Mouse (Mus musculus): ENCODE data around the gene Rnh1. TPM values are rescaled to one million over a fixed set of nuclear protein-coding genes. Genes with fewer than 3 reads are reported as not detected.

Rnh1 gene
- 42.3 and 44.0 TPM in 2 replicates for polyA plus RNA-seq (2015; fragmentation: Nextera tagmentation; extraction: Ambion mirVana)

DNA sequence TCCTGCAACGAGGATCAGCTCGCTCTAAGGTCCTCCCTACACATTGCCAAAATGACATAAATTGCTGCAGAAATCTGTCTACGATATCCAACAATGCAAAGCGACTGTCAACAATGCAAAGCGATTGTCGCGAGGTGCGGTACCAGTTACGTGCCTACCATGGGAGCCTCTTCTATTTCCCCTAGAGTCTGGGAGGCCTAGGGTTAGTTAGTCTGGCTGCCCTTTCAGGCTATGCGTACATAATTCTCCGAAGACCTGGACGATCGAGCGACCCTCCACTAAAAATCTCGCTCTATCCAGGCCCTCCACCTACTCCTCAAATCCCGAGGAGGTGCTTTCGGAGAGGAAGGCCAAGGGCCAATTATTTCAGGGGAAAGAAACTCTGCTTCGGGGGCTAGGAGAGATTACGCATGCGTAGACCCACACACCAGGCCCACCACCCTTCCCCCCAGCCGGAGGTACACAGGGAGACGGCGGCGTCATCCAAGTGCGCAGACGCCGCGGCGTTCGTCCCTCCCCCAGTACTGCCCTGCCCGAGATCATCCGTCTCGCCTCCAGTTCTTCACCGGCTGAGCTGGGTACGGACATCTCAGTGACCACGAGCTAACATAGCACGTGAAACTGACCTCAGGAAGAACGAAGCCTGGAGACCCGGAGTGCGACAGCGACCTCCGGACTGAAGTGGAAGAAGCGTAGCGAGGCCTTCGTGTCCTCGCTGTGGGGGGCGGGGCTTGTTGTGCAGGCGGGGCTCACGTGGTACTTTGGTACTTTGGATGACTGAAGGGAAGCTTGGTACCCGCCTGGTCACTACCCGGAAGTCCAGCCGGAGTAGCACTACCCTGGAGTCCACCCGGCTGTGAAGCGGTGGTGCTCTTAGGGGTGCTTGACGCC lies at the start of gene Rnh1:
Gene Rnh1 (minus strand): TSS at position 742 of the 891 bp plus-strand sequence.
- 3% methylated on average over 55 of the region's 55 CpGs for WGBS
- Histone ChIP-seq H3K4me2 (replicated peaks) (peak within 1 kb of the TSS; percentile 79), H3K4me3 (peak within 1 kb of the TSS; percentile 63), H3K9me3 (no peaks in the 10 kb centered on the region), H3K27ac (replicated peaks) (peak within 1 kb of the TSS; percentile 95), H3K4me1 (peaks cover 25% of the 10 kb centered on the region), H3K27me3 (no peaks in the 10 kb centered on the region), H3K9ac (replicated peaks) (peak within 1 kb of the TSS; percentile 72), H3K36me3 (no peaks in the 10 kb centered on the region)
- peak; percentile 98 for ATAC-seq (replicated peaks)

DNA sequence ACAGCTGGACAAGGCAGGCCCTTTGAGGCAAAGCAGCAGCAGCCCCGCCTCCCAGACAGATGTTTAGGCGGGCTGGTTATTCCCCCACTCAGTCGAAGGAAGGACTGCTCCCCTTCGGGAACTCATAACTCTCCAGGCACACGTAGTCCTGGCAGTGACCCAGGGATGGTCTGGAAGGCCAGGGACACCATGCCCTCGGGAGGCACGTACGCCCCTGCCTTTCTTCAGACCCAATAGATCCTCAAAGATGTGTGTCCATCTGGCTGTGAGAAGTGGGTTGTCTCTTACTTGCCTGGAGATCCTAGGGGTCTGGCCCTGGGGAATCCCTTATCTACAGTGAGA lies 49.4 kb upstream of the Rnh1 start:
- H3K4me2 ChIP-seq (replicated peaks), result peak overlapping the region; percentile 51

DNA sequence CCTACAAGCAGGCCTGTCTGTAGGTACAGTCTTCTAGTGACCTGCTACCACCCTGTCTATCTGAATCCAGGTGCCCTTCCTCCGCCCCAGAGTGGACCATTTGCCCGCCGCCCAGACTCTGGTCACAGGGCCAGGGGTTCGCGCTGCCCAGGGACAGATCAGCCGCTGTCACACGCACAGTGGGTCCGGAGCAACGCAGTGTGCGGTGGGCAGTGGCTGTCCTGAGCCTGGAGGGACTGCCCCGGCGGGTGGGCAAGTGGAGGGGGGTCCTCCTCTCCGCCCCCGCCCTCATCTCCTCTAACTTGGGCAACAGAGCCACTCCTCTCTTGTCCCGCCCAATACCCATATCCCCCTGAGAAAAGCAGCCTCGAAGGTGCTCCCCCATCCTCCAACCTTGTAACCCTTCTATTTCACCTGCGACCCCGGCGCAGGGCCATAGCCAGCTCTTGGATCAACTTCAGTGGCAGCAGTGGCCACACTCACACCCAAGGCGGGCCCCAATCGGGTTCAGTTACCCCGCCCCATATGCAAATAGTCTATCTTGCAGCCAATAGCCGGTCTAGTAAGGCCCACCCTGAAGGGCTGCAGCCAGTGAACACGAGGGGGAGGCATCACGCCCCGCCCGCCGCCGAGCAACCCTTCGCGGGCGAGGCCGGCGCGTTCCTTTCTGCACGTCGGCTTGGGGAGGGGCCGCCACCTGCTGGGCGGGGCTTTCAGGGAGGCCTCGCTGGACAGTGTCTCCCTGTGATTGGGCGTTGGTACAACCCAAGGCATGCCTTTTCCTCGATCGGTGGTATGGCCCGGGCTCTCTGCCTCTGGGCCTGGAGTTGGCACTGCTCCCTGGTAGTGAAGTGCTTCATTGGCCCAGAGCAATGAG lies 48.8 kb upstream of the Rnh1 start:
- peak; percentile 97 for ATAC-seq (replicated peaks)

More for the DNA sequence above, 49.4 kb upstream of the Rnh1 start:
- H3K36me3 ChIP-seq, result no peaks in the 10 kb centered on the region; the same call in 1 of the 2 replicates
- no peak; the same call in 1 of the 2 replicates for ATAC-seq (replicated peaks)
- H3K27me3 ChIP-seq, result no peaks in the 10 kb centered on the region
- H3K9ac ChIP-seq (replicated peaks), result peak overlapping the region; percentile 37
- 7% methylated on average over 8 of the region's 8 CpGs for WGBS
- H3K9me3 ChIP-seq, result no peaks in the 10 kb centered on the region
- H3K27ac ChIP-seq (replicated peaks), result peak overlapping the region; percentile 36; the same call in 1 of the 2 replicates
- H3K4me1 ChIP-seq, result peaks cover 18% of the 10 kb centered on the region
- H3K4me3 ChIP-seq, result peak overlapping the region; percentile 41

DNA sequence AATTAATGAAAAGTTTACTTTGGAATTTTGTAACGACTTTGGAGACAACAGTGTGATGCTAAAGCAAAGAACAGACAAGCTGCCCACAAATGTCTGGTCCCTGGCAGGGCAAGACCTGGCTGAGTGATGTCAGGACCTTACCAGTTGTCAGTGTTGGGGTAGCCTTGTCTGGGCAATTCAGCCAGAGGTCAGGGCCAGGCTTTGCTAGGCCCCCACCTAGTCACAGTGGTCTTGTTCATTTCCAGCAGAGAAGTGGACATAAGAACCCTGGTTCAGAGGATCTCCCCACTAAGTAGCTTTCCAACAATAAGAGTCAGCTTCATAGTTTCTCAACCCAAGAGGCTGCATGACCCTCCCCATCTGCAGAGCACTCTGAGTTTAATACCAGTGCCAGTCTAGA lies 47.7 kb upstream of the Rnh1 start:
- Histone ChIP-seq H3K9me3 (no peaks in the 10 kb centered on the region), H3K4me2 (replicated peaks) (no peak overlapping the region), H3K4me1 (peaks cover 30% of the 10 kb centered on the region), H3K27me3 (no peaks in the 10 kb centered on the region), H3K4me3 (no peak overlapping the region), H3K36me3 (no peaks in the 10 kb centered on the region; the same call in 1 of the 2 replicates), H3K27ac (replicated peaks) (no peak overlapping the region), H3K9ac (replicated peaks) (no peak overlapping the region)
- 77% methylated on average over 1 of the region's 1 CpGs for WGBS
- ATAC-seq (replicated peaks), result no peak

More for the DNA sequence above, 48.8 kb upstream of the Rnh1 start:
- Histone ChIP-seq H3K36me3 (no peaks in the 10 kb centered on the region; the same call in 1 of the 2 replicates), H3K4me1 (peaks cover 24% of the 10 kb centered on the region), H3K27me3 (no peaks in the 10 kb centered on the region), H3K9ac (replicated peaks) (peak overlapping the region; percentile 41), H3K27ac (replicated peaks) (peak overlapping the region; percentile 44), H3K4me2 (replicated peaks) (peak overlapping the region; percentile 51), H3K9me3 (no peaks in the 10 kb centered on the region), H3K4me3 (peak overlapping the region; percentile 41)
- WGBS, result 2% methylated on average over 44 of the region's 44 CpGs

DNA sequence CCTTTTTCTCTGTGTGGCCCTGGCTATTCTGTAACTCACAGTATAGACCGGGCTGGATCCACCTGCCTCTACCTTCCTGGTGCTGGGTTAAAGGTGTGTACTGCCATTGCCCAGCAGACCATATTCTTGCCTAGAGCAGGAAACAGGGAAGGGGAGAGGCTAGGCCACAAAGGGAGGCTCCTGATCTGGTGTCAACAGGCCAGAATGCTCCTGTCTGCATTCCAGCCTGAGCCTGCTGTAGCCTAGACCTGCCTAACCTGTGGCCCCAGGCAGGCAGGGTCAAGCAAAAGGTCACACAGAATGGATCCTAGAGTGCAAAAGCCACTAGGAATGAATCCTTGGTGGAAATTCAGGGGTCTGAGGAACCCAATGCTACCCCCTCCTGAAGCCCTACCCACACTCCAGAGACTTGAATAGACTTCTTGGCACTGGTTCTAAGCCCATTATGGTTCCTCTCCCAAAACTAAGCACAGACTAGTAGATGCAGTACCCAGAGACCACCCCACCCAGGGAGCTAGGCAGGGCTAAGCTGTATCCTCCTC lies 47.0 kb upstream of the Rnh1 start:
- no peak for ATAC-seq (replicated peaks)
- Histone ChIP-seq H3K4me1 (peaks cover 37% of the 10 kb centered on the region), H3K27me3 (no peaks in the 10 kb centered on the region), H3K4me2 (replicated peaks) (no peak overlapping the region), H3K27ac (replicated peaks) (no peak overlapping the region), H3K9me3 (no peaks in the 10 kb centered on the region), H3K4me3 (no peak overlapping the region), H3K9ac (replicated peaks) (no peak overlapping the region), H3K36me3 (no peaks in the 10 kb centered on the region; the same call in 1 of the 2 replicates)
- WGBS, result 100% methylated on average over 1 of the region's 1 CpGs

DNA sequence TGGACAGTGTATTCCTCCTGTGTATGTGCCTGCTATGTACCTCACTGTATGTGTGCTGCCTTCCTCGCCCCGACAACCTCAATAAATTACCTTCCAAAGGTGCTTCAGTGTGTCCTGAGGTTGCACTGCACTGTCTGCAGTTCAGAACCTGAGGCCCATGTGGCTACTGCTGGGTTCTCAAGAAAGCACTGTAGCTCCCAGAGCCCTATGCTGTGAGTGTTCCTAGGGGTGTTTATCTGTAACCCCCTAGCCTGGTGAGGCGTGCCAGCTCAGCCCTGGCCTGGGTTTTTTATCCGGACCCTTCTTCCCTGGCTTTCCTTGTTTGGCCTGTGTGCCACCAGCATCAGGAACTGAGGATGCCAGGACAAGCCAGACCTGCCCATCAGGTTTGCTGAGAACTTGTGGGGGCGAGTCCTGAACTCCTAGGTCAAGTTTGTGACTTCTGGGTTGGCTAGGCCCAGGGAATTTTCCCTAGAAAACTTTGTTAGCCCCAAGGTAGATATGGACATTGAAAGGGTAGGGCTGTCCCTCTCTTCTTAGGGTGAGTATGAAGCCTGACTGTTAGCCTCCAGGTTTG lies 46.0 kb upstream of the Rnh1 start:
- Histone ChIP-seq H3K27ac (replicated peaks) (no peak overlapping the region), H3K27me3 (no peaks in the 10 kb centered on the region), H3K4me3 (no peak overlapping the region), H3K9ac (replicated peaks) (no peak overlapping the region), H3K4me1 (peaks cover 37% of the 10 kb centered on the region), H3K9me3 (no peaks in the 10 kb centered on the region), H3K36me3 (no peaks in the 10 kb centered on the region; the same call in 1 of the 2 replicates), H3K4me2 (replicated peaks) (no peak overlapping the region)
- WGBS, result 90% methylated on average over 5 of the region's 5 CpGs
- ATAC-seq (replicated peaks), result no peak

DNA sequence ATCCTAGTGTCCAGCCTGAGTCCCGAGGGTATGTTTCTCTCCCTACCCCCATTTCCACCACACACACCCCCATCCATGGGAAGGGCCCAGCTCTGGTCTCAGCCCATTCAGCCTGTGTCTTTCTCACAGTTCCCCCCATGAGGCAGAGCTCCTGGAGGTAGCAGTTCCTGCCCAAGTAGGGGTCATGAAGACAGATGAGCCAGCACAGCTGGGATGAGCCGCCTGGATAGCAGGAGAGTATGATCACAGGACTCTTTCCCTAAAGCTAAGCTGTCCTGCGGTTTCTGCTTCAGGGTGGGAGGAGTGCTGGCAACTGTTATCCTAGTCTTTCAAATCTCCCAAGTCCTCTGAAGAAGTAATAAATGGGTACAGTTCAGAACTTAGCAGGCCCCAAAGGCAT lies 45.5 kb upstream of the Rnh1 start:
- Histone ChIP-seq H3K4me3 (no peak overlapping the region), H3K36me3 (no peaks in the 10 kb centered on the region; the same call in 1 of the 2 replicates), H3K27ac (replicated peaks) (no peak overlapping the region), H3K9ac (replicated peaks) (no peak overlapping the region), H3K9me3 (no peaks in the 10 kb centered on the region), H3K4me2 (replicated peaks) (no peak overlapping the region), H3K27me3 (no peaks in the 10 kb centered on the region), H3K4me1 (peaks cover 37% of the 10 kb centered on the region)
- WGBS, result 81% methylated on average over 3 of the region's 3 CpGs
- no peak for ATAC-seq (replicated peaks)

DNA sequence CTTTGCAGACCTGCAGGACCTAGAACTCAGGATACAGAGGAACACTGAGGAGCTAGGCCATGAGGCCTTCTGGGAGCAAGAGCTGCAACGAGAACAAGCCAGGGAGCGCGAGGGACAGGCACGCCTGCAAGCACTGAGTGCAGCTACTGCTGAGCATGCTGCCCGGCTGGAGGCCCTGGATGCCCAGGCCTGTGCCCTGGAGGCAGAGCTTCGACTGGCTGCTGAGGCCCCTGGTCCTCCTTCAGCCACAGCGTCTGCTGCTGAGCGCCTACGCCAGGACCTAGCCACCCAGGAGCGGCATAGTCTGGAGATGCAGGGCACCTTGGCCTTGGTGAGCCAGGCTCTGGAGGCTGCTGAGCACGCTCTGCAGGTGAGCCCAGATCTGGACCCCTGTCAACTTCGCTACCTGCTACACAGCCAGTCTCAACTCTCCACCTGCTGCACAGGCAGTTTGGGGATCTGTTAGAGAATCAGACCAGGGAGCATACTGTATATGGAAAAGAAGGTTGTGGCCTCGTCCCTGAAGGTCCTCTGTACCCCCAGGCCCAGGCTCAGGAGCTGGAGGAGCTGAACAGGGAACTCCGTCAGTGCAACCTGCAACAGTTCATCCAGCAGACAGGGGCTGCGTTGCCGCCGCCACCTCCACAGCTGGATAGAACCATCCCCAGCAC lies 44.8 kb upstream of the Rnh1 start:
- Histone ChIP-seq H3K4me3 (no peak overlapping the region), H3K4me2 (replicated peaks) (no peak overlapping the region), H3K27ac (replicated peaks) (no peak overlapping the region), H3K9me3 (no peaks in the 10 kb centered on the region), H3K27me3 (no peaks in the 10 kb centered on the region), H3K36me3 (no peaks in the 10 kb centered on the region; the same call in 1 of the 2 replicates), H3K9ac (replicated peaks) (no peak overlapping the region), H3K4me1 (peaks cover 35% of the 10 kb centered on the region)
- 93% methylated on average over 17 of the region's 17 CpGs for WGBS
- no peak for ATAC-seq (replicated peaks)

DNA sequence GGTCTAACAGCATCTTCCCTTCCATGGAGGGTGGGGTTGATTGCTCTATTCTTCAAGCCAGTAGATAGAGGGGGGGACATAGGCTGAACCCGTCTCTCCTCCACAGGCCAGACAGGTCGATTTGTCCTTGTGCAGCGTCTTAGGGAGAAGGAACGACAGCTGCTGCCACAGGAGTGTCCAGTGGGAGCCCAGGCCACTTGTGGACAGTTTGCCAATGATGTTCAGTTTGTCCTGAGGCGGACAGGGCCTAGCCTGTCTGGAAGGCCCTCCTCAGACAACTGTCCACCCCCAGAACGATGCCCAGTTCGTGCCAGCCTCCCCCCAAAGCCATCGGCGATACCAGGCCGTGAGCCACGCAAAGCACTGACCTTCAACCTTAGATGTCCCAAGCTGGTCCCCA lies 44.2 kb upstream of the Rnh1 start:
- Histone ChIP-seq H3K4me2 (replicated peaks) (peak overlapping the region; percentile 97; the same call in 1 of the 2 replicates), H3K4me1 (peaks cover 30% of the 10 kb centered on the region), H3K9me3 (no peaks in the 10 kb centered on the region), H3K27me3 (no peaks in the 10 kb centered on the region), H3K9ac (replicated peaks) (0 out of 2 replicates have a peak overlapping the region, but pooled peaks have one; percentile 68), H3K36me3 (no peaks in the 10 kb centered on the region; the same call in 1 of the 2 replicates), H3K27ac (replicated peaks) (no peak overlapping the region), H3K4me3 (peak overlapping the region; percentile 87; the same call in 1 of the 2 replicates)
- no peak for ATAC-seq (replicated peaks)
- 88% methylated on average over 11 of the region's 11 CpGs for WGBS

DNA sequence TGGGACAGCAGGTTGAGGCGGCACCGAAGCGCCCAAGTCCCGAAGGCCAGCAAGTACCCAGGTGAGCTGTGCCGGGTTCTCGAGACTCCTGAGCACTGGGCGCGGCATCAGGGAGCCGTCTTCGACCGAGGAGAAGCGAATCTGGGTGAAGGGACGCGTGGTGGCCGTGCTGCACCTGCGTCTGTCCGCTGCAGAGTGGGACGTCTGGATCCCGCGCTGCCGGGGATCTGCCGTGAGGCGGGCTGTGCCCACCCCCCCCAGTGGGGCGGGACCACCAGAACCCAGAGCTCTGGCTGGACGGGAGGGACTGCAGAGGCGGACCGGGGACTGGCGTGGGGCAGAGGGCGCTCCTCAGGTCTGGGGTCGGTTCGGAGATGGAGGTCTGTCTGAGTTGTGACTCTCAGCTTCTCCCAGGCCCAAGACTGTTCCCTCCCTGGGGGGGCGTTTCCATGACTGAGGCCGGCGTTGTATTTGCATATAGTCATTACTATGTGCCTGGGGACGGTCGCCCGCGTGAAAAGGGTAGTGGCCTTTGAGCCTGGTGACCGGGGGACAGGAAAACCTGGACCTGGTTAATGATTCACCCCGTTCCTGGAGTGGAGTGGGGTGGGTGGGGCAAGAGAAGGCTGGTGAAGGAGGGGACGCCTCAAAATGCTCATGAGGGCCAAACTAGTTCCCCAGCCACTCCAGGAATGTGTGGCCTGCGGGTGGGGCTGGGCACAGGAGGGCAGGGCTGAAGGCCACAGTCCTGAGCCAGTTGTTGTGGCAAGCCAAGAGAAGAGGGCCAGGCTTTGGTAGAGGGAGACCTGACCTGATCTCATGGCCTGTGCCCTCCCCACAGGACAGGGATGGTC lies 43.5 kb upstream of the Rnh1 start:
- Histone ChIP-seq H3K27ac (replicated peaks) (peak overlapping the region; percentile 72), H3K4me3 (peak overlapping the region; percentile 87), H3K9me3 (no peaks in the 10 kb centered on the region), H3K27me3 (no peaks in the 10 kb centered on the region), H3K4me2 (replicated peaks) (peak overlapping the region; percentile 97), H3K36me3 (no peaks in the 10 kb centered on the region; the same call in 1 of the 2 replicates), H3K9ac (replicated peaks) (peak overlapping the region; percentile 68), H3K4me1 (peaks cover 24% of the 10 kb centered on the region)
- ATAC-seq (replicated peaks), result peak; percentile 69
- under 1% methylated on average over 42 of the region's 42 CpGs for WGBS
